Mouse (Mus musculus) left cerebral cortex, postnatal 14 days (tissue): ENCODE results near the gene Izumo4. TPM values are rescaled to one million over a fixed set of nuclear protein-coding genes. Genes with fewer than 3 reads are reported as not detected.

Experiments
- DNase-seq, 2 experiments: peaks; one replicate each; pipeline ENCODE4 v3.0.0; 2021 to 2022; ENCODE audit warnings: low spot score in 2 of 2, mixed read lengths in 1 of 2
- intact Hi-C: fragments of 180-260 bp; cut with DNase I; formaldehyde crosslinking; loops from one replicate; pipeline ENCODE4 v1.15.1; 2025
- total RNA-seq, 2 experiments: library from RNA; stranded (reverse); gene quantifications; 2 replicates each; pipeline ENCODE4 v1.2.3; 2021

Izumo4 gene
- total RNA-seq, 2 experiments from 2014 or later = 52.8 to 55.3 TPM

DNA sequence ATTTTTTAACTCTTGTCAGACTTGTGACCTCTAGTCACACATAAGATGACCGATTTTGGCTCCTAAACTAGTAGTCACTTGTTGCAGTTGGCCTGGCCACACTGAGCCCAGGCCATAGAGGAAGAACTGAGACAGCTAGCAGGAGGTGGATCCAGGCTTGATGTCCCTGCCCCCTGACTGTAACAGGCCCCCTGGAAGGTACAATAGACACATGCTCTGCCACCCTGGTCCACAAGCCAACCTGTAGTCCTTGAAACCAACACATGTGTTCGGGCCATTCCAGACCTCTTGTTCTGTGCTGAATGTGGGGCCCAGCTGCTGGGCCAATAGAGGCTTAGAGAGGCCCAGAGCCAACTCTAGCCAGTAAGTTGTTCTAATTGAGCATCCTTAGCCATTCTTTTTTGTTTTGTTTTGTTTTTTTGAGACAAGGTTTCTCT, 21.7 kb upstream of the Izumo4 start:
- DNase-seq = no peak
- intact Hi-C loops = loop anchor here (5.0 to 10.0 kb wide), 2 partner anchors 103 to 235 kb away; partner anchors contain the start of gene Klf16

DNA sequence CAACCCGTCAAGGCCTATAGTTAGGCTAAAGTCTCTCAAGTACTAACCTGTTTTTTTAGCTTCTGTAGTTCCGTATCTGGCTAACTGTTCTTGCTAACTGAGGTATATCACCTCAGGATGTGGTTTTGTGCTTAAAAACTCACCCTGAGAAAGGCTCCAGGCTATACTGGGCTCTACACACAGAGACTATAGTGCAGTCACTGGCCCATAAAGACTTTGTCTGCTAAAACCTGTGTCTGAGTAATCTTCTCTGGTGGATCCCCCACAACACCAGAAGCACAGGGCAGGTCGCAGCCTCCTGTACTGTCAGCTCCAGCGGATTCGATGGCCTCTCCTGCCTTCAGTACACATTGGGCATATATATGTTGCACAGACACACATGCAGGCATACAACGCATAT, 20.0 kb upstream of the Izumo4 start:
- no peak for DNase-seq
- intact Hi-C loops = loop anchor here (5.0 to 10.0 kb wide), 2 partner anchors 105 to 237 kb away; partner anchors contain the start of gene Klf16

DNA sequence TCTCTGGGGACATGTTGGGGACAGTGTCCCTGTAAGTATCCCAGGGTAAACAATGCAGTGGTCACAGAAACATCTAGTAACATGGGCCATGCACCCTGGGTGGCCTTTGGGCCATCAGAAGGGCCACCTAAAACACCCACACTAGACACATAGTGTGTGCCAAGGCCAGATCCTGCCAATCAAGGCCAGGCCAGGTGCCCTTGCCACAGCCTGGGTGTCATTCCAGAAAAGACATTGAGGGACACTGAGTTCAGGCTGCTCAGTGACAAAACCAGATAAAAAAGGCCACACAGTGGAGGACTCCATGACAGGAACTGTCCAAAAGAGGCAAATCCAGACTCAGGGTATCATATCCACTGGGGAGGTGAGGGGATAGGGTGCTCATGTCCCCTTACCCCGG, 18.3 kb upstream of the Izumo4 start:
- no peak for DNase-seq
- intact Hi-C loops = loop anchor here (1.0 to 10.0 kb wide), 3 partner anchors 24 to 239 kb away; partner anchors contain the start of gene Klf16

DNA sequence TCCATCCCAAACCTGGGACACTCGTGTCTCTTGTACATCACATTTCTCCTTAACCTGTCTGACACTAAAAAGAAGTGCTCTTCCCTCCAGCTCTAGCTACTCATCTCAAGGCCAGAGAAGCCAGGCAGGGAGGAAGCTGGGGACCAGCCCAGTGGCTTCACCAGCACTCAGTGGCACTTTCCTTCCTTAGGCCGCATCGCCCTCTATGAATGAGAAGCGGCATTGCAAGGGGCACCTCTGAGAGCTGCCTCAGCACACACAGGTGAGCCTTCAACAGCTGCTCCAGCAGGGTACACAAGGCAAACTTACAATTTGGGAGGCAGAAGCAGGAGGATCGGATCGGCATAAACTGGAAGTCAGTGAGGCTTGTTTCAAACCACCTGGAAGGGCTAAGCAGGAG, 17.8 kb upstream of the Izumo4 start:
- DNase-seq = peak; percentile 45 to 56

DNA sequence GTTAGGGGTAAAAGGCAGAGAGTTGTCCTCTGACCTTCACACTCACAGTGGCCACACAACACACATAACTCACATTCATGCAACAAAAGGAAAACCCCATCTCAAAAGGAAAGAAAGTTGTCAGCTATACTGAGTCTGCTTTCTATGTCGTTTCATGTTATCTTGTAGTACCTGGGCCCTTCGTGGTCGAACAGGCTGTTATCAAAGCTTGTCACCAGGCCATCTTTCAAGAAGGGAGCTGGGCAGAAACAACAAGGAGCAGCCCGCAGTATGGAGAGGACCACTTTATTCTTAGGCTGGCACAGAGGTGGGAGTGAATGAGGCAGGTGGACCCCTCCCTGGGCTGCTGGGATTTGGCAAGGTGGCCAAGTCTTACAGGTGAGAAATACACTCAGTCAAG, 17.0 kb upstream of the Izumo4 start:
- intact Hi-C loops = loop anchor here (1.0 to 10.0 kb wide), 3 partner anchors 26 to 240 kb away; partner anchors contain the start of gene Klf16

More for the DNA sequence above, 17.8 kb upstream of the Izumo4 start:
- intact Hi-C loops = loop anchor here (1.0 to 10.0 kb wide), 3 partner anchors 25 to 239 kb away; partner anchors contain the start of gene Klf16

DNA sequence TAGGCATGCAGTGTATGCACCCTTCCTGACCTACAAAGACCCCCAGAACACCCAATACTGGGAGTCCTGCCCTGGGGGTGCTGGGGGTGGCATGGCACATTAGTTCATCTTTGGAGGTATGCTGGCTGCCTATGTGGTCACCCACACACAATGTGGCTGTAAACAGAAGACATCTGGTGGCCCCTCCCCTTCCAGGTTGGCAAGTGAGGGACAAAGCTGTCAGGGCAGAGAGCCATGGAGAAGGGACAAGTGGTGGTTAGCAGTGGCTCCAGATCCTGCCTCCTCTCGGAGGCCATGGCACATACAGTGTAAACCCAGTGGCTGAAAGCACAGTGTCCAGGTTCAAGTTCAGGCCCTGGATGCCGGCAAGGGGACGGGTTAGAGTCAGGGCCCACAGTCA, 15.4 kb upstream of the Izumo4 start:
- intact Hi-C loops = loop anchor here (10.0 kb wide), 1 partner anchor 242 kb away; no protein-coding TSS in a partner anchor
- DNase-seq = no peak

More for the DNA sequence above, 17.0 kb upstream of the Izumo4 start:
- no peak for DNase-seq

DNA sequence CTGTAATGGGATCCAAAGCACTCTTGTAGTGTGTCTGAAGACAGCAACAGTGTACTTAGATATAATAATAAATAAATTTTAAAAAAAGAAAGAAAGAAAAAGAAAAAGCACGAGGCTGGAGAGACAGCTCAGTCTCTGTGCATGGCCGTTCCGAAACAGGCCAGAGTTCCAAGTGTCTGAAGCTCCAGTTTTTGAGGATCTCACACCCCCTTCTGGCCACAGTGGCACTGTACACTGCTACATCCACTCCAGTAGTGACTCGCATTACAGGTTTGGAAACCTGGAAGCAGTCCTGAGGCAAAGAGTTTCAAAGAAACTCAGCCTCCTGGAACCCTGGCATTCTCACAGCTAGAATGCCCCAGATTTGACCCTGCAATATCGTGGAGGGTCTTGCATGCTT, 14.1 kb upstream of the Izumo4 start:
- peak; percentile 68 to 74 for DNase-seq
- intact Hi-C loops = loop anchor here (10.0 kb wide), 1 partner anchor 243 kb away; no protein-coding TSS in a partner anchor

DNA sequence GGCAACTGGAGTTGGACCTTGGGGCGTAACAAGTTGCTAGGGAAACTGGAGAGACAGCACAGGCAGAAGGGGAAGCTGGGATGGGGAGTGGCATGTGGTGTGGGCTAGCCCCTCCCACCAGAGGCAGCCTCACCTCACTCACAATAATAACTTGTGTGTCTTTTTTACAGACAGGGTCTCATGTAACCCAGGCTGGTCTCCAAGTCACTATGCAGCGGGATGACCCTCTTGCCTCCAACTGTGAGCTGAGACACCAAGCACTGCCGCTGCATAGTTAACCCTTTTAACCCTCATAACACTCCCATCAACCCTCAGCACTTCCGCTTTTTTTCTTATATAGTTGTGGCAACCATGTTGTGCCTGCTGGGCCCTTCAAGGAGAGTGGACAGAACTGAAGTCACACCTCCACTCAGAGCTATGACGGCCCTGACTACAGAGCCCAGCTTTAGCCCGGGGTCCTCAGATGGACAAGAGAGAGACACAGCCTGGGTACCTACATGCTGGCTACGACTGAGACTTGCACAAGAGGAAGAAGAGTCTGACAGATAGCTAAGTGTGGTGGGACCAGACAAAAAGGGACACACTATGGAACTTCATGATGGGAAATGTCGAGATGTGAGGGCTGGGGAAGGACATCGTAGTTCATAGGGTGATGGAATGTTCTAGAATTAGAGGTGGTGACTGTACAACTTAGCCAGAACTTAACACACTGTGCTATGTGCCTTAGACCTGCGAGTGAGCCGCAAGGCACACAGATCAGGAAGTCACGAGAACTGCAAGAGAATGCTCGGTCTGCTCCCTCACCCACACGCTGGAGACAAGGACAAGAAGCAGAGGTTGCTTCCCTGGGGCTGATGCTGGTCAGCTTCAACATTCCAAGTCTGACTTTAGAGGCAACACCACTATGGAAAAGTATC, 9.5 kb upstream of the Izumo4 start:
- intact Hi-C loops = no loop called here

DNA sequence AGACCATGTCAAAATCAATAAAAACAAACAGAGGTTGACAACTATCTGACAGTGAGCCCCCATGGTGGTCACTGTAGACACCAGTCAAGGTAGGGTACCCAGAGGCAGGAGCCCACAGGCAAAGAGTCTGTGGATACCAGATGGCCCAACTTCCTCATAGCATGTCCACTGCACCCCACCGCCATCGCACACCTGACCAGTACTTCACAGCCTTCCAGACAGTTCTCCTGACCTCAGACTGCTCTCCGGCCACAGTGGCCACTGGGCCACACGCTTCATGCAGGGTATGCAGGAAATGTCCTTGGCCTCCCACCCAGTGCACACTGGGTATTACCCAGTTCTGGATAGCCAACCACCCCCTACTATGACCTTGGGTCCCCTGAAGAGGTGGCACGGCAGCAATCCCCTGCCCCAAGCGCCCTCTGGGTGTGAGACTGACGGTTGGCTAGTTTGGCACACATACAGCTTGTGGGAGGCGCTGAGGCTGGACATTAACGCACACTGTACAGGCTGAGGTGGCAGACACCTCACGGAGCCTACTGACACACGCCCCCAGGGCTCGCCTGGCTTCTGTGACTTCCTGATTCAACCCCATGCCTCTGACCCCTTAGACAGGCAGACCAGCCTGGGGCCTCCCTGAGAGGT, 8.5 kb upstream of the Izumo4 start:
- intact Hi-C loops = no loop called here

More for the DNA sequence above, 9.5 kb upstream of the Izumo4 start:
- DNase-seq = no peak

DNA sequence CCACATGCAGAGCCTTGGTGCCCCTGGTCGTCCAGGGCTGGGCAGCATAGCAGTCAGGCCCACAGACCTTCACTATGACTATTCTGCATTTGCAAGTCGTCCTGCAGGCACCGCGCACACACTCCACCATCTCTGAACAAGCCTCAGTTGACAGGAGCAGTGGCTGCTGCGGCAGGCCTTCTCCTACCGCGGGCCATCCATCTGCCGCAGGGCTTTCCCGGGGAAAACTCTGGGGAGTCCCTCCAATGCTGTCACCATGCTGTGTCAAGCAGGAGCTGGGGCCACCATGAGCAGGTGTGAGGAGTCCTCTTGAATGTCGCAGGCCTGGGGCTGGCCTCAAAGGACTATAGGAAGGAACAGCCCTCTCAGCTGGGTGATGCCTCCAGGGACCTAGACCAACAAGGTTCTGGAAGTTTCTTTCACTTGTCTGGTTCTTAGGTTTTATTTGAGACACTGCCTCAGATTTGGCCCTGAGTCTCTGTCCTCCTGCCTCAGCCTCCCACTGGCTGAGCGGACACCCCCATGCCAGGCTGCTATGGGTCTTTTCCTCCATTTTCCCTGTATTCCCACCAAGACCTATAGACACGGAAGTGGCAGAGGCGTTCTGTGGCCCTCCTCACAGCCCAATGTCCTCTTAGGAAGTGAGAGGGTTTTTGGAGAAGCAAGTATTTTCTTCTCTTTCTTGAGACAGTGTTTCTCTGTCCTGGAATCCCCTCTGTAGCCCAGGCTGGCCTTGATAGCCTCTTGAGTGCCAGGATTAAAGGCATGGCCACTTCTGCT, 7.6 kb upstream of the Izumo4 start:
- intact Hi-C loops = no loop called here

More for the DNA sequence above, 8.5 kb upstream of the Izumo4 start:
- no peak for DNase-seq

DNA sequence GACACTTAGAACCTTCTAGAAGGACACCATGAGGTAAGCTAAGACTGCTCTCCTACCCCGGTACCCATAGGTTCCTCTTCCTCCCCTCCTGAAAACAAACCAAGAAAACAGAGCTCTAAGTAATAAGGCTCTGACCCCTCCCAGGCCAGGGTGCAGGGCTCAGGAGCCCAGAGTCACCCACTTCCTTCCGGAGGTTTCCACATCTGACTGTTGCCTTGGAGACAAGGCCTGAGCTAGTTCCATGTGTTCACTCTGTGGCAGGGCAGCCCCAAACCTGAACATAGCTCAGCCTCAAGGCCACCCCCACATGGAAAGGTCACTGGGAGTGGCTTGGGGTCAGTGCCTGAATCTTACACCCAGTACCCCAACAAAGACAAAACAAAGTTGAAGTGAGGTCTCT, 6.8 kb upstream of the Izumo4 start:
- no peak for DNase-seq
- intact Hi-C loops = no loop called here

More for the DNA sequence above, 7.6 kb upstream of the Izumo4 start:
- DNase-seq = no peak

DNA sequence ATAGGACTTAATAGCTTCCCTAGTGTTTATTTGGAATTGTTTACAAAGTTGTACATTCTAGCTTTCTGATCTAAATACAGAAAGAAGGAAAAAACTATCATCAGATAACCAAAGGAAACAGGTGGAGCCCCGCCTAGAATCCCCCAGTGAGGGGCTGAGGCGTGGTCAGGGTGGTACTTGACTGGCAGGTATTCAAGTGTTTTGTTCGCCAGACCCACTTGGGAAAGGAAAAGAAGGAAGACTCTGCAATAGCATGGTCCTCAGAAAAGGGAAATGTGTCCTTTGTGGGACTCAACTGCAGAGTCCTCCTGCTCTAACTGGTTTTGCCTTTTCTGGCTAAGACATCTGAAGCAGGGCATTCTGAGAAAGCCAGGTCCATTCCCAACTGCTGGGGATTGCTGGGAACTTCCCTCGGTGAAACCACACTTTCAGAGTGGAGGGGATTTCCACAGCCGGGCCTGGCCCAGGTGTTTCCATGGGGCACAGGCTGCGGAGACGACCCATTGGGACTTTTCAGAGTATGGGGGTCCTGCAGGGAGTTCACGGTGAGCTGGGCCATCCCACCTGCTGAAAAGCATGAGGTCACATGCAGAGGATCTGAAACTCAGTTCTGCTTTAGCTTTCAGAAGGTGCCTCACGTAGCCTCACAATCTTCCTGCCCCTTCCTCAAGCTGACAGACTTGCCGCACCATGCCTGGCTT, 6.0 kb upstream of the Izumo4 start:
- intact Hi-C loops = no loop called here

DNA sequence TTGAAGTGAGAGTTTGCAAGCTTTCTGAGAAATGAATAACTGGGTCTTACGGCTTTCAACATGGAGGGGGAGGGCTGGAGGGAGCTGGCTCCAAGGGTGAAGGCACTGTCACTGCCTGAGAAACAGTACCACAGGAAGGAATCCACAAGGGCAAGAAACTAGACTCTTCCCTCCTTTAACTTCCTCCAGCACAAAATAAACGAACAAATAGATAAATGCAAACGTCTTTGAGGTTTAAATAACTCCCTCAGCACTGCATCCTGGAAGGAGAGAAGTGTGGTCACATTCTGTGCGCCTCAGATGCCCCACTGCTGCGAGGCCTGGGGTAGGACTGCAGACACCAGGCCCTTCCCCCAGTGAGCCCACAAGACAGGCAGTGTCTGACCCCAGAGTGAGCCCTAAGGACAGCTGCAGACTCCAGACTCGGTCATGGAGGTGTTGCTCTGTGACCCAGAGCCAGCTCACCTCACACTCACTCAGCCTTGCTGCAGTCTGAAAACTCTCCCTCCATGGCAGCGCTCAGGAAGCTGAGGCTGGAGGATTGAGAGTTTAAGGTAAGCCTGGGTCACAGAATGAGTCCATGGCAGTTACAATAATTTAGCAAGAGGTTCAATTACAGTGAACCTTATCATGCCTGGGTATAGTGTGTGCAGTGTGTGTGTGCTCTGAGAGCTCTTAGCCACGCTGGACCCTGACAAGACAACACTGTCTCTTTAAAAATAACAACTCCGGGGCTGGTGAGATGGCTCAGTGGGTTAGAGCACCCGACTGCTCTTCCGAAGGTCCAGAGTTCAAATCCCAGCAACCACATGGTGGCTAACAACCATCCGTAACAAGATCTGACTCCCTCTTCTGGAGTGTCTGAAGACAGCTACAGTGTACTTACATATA, 5.2 kb upstream of the Izumo4 start:
- intact Hi-C loops = no loop called here
- no peak for DNase-seq

More for the DNA sequence above, 6.0 kb upstream of the Izumo4 start:
- no peak for DNase-seq

DNA sequence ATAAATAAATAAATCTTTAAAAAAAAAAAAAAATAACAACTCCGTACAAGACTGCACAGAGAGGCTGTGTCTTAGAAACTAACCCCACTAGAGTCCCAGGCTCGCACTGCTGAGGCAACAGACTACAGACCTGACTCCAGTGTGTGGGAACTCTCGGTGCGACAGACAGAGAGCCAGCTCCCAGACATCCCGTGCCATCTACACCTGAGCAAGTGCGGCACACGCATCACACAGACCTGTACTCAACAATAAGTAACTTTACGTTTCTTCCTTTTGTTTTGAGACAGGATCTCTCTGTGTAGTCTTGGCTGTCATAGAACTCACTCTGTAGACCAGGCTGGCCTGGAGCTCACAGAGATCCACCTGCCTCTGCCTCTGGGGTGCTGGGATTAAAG, 4.6 kb upstream of the Izumo4 start:
- intact Hi-C loops = no loop called here
- DNase-seq = no peak

DNA sequence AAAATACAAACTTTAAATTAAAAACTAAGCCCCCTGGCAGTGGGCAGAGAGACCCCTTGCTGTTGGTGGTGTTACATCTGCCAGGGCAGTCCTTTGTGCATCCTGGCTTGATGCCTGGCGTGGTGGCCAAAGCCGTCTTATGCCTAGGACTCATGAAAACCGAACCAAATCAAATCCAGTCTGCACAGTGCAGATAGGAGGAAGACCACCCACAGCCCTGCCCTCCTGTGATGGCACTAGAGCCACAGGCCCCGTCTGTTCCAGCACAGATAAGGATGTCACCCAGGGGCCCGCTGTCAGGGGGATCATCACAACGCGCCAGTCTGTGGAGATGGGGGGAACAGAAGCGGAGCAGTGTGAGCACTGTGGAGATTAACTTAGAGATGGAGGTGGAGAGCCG, 4.2 kb upstream of the Izumo4 start:
- DNase-seq = no peak
- intact Hi-C loops = no loop called here

DNA sequence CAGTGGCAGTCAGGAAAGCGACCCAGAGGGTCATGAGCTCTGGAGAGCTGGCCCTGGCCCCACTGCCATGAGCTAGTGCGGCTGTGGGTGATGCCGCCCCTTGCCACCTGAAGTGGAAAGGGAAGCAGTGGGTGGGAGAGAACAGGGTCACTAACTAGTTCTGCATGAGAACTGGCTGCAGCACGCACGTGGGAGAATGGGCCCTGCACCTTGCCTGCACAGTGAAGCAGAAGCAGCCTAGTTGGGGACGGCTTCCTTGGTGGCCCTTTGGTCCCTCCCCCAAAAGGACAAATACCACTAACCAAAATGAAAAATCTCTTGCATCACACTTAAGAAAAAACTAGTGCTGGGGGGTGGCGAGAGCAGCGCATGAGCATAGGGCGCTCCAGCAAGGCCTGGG, 3.4 kb upstream of the Izumo4 start:
- no peak for DNase-seq
- intact Hi-C loops = no loop called here

DNA sequence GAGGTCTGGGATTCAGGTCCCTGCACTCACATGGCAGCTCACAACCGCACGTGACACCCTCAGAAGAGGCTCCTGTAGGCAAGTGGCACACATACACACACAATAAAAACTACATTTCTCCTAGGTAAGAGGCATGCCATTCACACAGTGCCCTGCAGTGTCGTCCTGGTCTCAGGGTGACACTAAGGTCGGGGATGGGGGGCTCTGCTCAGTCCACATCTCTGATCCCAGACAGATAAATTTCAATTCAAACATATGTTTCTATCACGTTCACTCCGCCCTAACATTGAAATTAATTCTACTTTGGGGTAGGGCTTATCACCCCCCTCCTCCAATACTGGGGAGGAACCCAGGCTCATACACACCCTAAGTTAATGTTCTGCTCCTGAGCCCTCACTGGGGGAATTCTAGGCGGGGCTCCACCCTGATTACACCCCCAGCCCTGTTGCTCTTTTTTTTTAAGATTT, 1.9 kb upstream of the Izumo4 start:
- intact Hi-C loops = no loop called here
- DNase-seq = no peak

DNA sequence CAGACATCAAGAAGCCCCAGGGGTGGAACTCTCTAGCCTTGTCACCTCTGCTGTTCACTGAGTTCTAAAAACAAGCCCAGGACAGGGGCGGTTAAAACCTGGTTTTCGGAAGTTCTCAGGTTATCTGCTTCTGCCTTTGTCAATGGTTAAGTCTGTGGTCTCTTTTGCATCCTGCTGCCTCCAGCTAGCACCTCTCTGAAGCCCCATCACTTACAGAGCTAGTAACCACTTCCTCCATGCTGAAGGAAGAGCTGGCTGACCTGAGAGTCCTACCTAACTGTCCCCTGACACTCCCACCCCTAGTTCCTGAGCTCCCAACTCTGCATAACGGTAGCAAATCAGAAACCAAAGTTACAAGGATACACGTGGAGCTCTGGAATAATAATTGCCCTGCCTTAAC, 1.3 kb upstream of the Izumo4 start:
- no peak for DNase-seq
- intact Hi-C loops = no loop called here
